Mouse (Mus musculus) MEL (cell line): Measurements from ENCODE around the gene Pfn1. TPM values are rescaled to one million over a fixed set of nuclear protein-coding genes. Genes with fewer than 3 reads are reported as not detected.

ENCODE experiments used
- DNase-seq: peaks from one replicate; pipeline ENCODE4 v3.0.0; 2011; ENCODE audit warnings: low read depth, low spot score
- H3K27ac ChIP-seq: 2 replicates; pipeline ENCODE4 v1.5.1; 2012; ENCODE audit warnings: low read depth, mild to moderate bottlenecking, control low read depth, low read length, moderate library complexity; ENCODE audit not compliant: control insufficient read depth
- H3K27me3 ChIP-seq, 2 experiments: fragments of 150-350 bp in 1 of 2; sonication (generic) in 1 of 2; 2 replicates each; pipeline ENCODE4 v1.6.1; 2012; ENCODE audit warnings: low read length in 2 of 2, mild to moderate bottlenecking in 2 of 2, improper control_type of control experiment in 1 of 2, moderate library complexity in 1 of 2; ENCODE audit not compliant: insufficient read depth in 2 of 2, control insufficient read depth in 1 of 2
- H3K36me3 ChIP-seq, 2 experiments: 2 replicates each; pipeline ENCODE4 v1.6.1; 2012 to 2014; ENCODE audit warnings: low read length in 2 of 2, improper control_type of control experiment in 1 of 2, inconsistent platforms in 1 of 2, mild to moderate bottlenecking in 1 of 2; ENCODE audit not compliant: insufficient read depth in 2 of 2, control insufficient read depth in 1 of 2
- H3K4me1 ChIP-seq, 2 experiments: fragments of 150-350 bp in 1 of 2; sonication (generic) in 1 of 2; 2 replicates each; pipeline ENCODE4 v1.6.1; 2012; ENCODE audit warnings: low read length in 2 of 2, improper control_type of control experiment in 1 of 2, mild to moderate bottlenecking in 1 of 2; ENCODE audit not compliant: insufficient read depth in 2 of 2, control insufficient read depth in 1 of 2
- H3K4me3 ChIP-seq, 2 experiments: fragments of 150-350 bp in 1 of 2; sonication (generic) in 1 of 2; 2 replicates each; pipeline ENCODE4 v1.5.1; 2012; ENCODE audit warnings: low read depth in 2 of 2, low read length in 2 of 2, mild to moderate bottlenecking in 2 of 2, moderate library complexity in 2 of 2, control low read depth in 1 of 2, improper control_type of control experiment in 1 of 2; ENCODE audit not compliant: control insufficient read depth in 1 of 2, insufficient read depth in 1 of 2
- H3K79me2 ChIP-seq: 2 replicates; pipeline ENCODE4 v1.6.1; 2012; ENCODE audit warnings: mild to moderate bottlenecking, low read length, moderate library complexity; ENCODE audit not compliant: control insufficient read depth, poor library complexity, insufficient read depth
- H3K9ac ChIP-seq: 2 replicates; pipeline ENCODE4 v1.6.1; 2012; ENCODE audit warnings: low read depth, mild to moderate bottlenecking, control low read depth, low read length, moderate library complexity; ENCODE audit not compliant: control insufficient read depth, poor library complexity, severe bottlenecking
- H3K9me3 ChIP-seq: fragments of 150-350 bp; sonication (generic); replicated peaks from 2 replicates; pipeline ENCODE4 v1.6.1; 2012; ENCODE audit warnings: mild to moderate bottlenecking, low read length, improper control_type of control experiment, moderate library complexity; ENCODE audit not compliant: insufficient read depth
- BHLHE40 ChIP-seq: IDR thresholded peaks from 2 replicates; pipeline ENCODE4 v1.6.1; 2012; ENCODE audit warnings: low read depth, mild to moderate bottlenecking, inconsistent platforms, low read length, improper control_type of control experiment, borderline replicate concordance
- CHD1 ChIP-seq: IDR thresholded peaks from 2 replicates; pipeline ENCODE4 v1.6.1; 2012; ENCODE audit warnings: low read depth, mild to moderate bottlenecking, inconsistent platforms, low read length, improper control_type of control experiment
- CHD2 ChIP-seq: IDR thresholded peaks from 2 replicates; pipeline ENCODE4 v1.6.1; 2011; ENCODE audit warnings: low read length, improper control_type of control experiment
- CTCF ChIP-seq, 3 experiments: IDR thresholded peaks in 2 of 3; conservative IDR thresholded peaks in 1 of 3; 2 replicates each; pipeline ENCODE4 v1.5.1; 2011 to 2012; ENCODE audit warnings: low read length in 3 of 3, low read depth in 2 of 3, mild to moderate bottlenecking in 2 of 3, improper control_type of control experiment in 1 of 3, inconsistent platforms in 1 of 3, mixed read lengths in 1 of 3, moderate library complexity in 1 of 3; ENCODE audit not compliant: control insufficient read depth in 1 of 3, insufficient read depth in 1 of 3, poor library complexity in 1 of 3, severe bottlenecking in 1 of 3
- ELF1 ChIP-seq: IDR thresholded peaks from 2 replicates; pipeline ENCODE4 v1.6.1; 2014; ENCODE audit warnings: low read depth, mild to moderate bottlenecking, inconsistent platforms, low read length, improper control_type of control experiment, moderate library complexity
- EP300 ChIP-seq, 2 experiments: IDR thresholded peaks; 2 replicates each; pipeline ENCODE4 v1.6.1; 2011; ENCODE audit warnings: improper control_type of control experiment in 2 of 2, low read length in 2 of 2, low read depth in 1 of 2, mild to moderate bottlenecking in 1 of 2
- ETS1 ChIP-seq: IDR thresholded peaks from 2 replicates; pipeline ENCODE4 v1.6.1; 2012; ENCODE audit warnings: low read depth, mild to moderate bottlenecking, inconsistent platforms, low read length, improper control_type of control experiment, moderate library complexity
- GABPA ChIP-seq: IDR thresholded peaks from 2 replicates; pipeline ENCODE4 v1.6.1; 2012; ENCODE audit warnings: low read depth, mild to moderate bottlenecking, inconsistent platforms, low read length, improper control_type of control experiment, moderate library complexity
- MAFK ChIP-seq: IDR thresholded peaks from 2 replicates; pipeline ENCODE4 v1.6.1; 2011; ENCODE audit warnings: low read depth, mild to moderate bottlenecking, low read length, improper control_type of control experiment, borderline replicate concordance
- MAZ ChIP-seq: IDR thresholded peaks from 2 replicates; pipeline ENCODE4 v1.6.1; 2012; ENCODE audit warnings: low read depth, mild to moderate bottlenecking, inconsistent platforms, low read length, improper control_type of control experiment
- MXI1 ChIP-seq: IDR thresholded peaks from 2 replicates; pipeline ENCODE4 v1.6.1; 2011; ENCODE audit warnings: mild to moderate bottlenecking, low read depth, low read length, improper control_type of control experiment
- MYB ChIP-seq: IDR thresholded peaks from 2 replicates; pipeline ENCODE4 v1.6.1; 2011; ENCODE audit warnings: mild to moderate bottlenecking, low read depth, low read length, improper control_type of control experiment
- NRF1 ChIP-seq: IDR thresholded peaks from 2 replicates; pipeline ENCODE4 v1.6.1; 2014; ENCODE audit warnings: low read depth, mild to moderate bottlenecking, inconsistent platforms, low read length, improper control_type of control experiment, moderate library complexity; ENCODE audit not compliant: poor library complexity, insufficient read depth, severe bottlenecking
- POLR2AphosphoS5 ChIP-seq: IDR thresholded peaks from 2 replicates; pipeline ENCODE4 v1.6.1; 2012; ENCODE audit warnings: low read depth, borderline replicate concordance, mild to moderate bottlenecking, inconsistent platforms, low read length, moderate library complexity, mixed read lengths
- RAD21 ChIP-seq: IDR thresholded peaks from 2 replicates; pipeline ENCODE4 v1.6.1; 2011; ENCODE audit warnings: mild to moderate bottlenecking, low read depth, low read length, improper control_type of control experiment
- RCOR1 ChIP-seq: IDR thresholded peaks from 2 replicates; pipeline ENCODE4 v1.6.1; 2012; ENCODE audit warnings: low read depth, mild to moderate bottlenecking, inconsistent platforms, low read length, improper control_type of control experiment
- SIN3A ChIP-seq: IDR thresholded peaks from 2 replicates; pipeline ENCODE4 v1.6.1; 2012; ENCODE audit warnings: low read length, improper control_type of control experiment, inconsistent platforms
- SMC3 ChIP-seq: IDR thresholded peaks from 2 replicates; pipeline ENCODE4 v1.6.1; 2011; ENCODE audit warnings: low read depth, low read length, improper control_type of control experiment
- TBP ChIP-seq: IDR thresholded peaks from 2 replicates; pipeline ENCODE4 v1.8.0; 2011; ENCODE audit warnings: low read depth, low read length, improper control_type of control experiment
- TCF12 ChIP-seq: IDR thresholded peaks from 2 replicates; pipeline ENCODE4 v1.6.1; 2014; ENCODE audit warnings: low read depth, mild to moderate bottlenecking, inconsistent platforms, low read length, improper control_type of control experiment, moderate library complexity
- USF1 ChIP-seq: IDR thresholded peaks from 2 replicates; pipeline ENCODE4 v1.6.1; 2014; ENCODE audit warnings: low read depth, mild to moderate bottlenecking, inconsistent platforms, low read length, improper control_type of control experiment, moderate library complexity
- USF2 ChIP-seq, 2 experiments: IDR thresholded peaks; 2 replicates each; pipeline ENCODE4 v1.6.1; 2011 to 2012; ENCODE audit warnings: improper control_type of control experiment in 2 of 2, low read length in 2 of 2, borderline replicate concordance in 1 of 2, inconsistent platforms in 1 of 2, low read depth in 1 of 2, mild to moderate bottlenecking in 1 of 2; ENCODE audit not compliant: insufficient read depth in 1 of 2
- ZC3H11A ChIP-seq: IDR thresholded peaks from 2 replicates; pipeline ENCODE4 v1.6.1; 2012; ENCODE audit warnings: low read depth, mild to moderate bottlenecking, inconsistent platforms, low read length, improper control_type of control experiment
- ZKSCAN1 ChIP-seq: IDR thresholded peaks from 2 replicates; pipeline ENCODE4 v1.6.1; 2012; ENCODE audit warnings: low read depth, mild to moderate bottlenecking, inconsistent platforms, low read length, improper control_type of control experiment, moderate library complexity
- polyA plus RNA-seq, 2 experiments: library from polyadenylated mRNA; stranded (reverse) in 1 of 2; unstranded in 1 of 2; fragments of >175 nt in 1 of 2; fragments of >200 nt in 1 of 2; gene quantifications; 2 replicates each; pipeline versions ENCODE4 v1.2.1 to v1.2.4; 2012; ENCODE audit warnings: low replicate concordance in 2 of 2, low read depth in 1 of 2; ENCODE audit not compliant: insufficient read length in 2 of 2, insufficient read depth in 1 of 2, missing spikeins in 1 of 2
- total RNA-seq: library from RNA; depleted of rRNA; stranded (reverse); fragments of 300-350 nt; gene quantifications from 2 replicates; pipeline ENCODE4 v1.2.3, GENCODE M21; 2012

Gene Pfn1
- total and polyA plus RNA-seq, 3 experiments, result 1,332 to 5,980 (median 2,392) TPM

DNA sequence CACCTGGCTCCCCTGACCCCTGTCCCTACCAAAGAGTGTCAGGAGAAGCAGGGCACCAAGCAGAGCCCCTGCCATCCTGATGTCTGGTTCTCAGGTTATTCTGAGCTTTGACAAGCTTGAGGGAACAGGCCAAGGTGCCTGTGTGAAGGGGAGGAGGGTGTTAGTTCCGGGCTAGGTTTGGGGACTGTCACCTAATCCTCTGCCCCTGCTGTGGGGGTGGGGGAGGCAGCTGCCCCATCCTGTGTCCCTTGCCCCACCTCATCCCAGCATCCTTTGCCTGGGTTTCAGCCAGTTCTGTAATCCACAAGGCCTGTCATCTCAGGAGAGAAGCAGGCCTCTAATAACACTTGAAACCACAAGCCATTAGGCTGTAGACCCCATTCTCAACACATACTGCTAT is 35.3 kb downstream of the Pfn1 start, which contains the start of gene Chrne:
Chrne (minus strand) TSS at position 116 of the 400 bp plus-strand sequence.
- Histone ChIP-seq H3K27ac (no peak within 1 kb of the TSS), H3K4me1 (peaks cover 8 to 12% of the 10 kb centered on the region in 2 experiments), H3K9ac (no peak within 1 kb of the TSS), H3K36me3 (peaks cover 0 to 12% of the 10 kb centered on the region in 2 experiments; a peak in 2 of 4 replicates), H3K4me3 (no peak within 1 kb of the TSS), H3K9me3 (no peaks in the 10 kb centered on the region), H3K27me3 (no peaks in the 10 kb centered on the region), H3K79me2 (no peaks in the 10 kb centered on the region)
- TF ChIP-seq ETS1, result no peak
- no peak for TF ChIP-seq MXI1
- TF ChIP-seq POLR2AphosphoS5, result no peak
- TF ChIP-seq MAFK, result no peak
- no peak for TF ChIP-seq SMC3
- TF ChIP-seq MYB, result no peak
- no peak for TF ChIP-seq ZKSCAN1
- no peak for TF ChIP-seq MAZ
- TF ChIP-seq CHD1, result no peak
- no peak for TF ChIP-seq ZC3H11A
- no peak for TF ChIP-seq ELF1
- TF ChIP-seq USF2 (IDR thresholded peaks at IDR 0.05; ENCODE audit: borderline replicate concordance in 1 of 2, insufficient read depth in 1 of 2, low read depth in 1 of 2, low read length in 2 of 2), result no peak
- TF ChIP-seq NRF1, result no peak
- TF ChIP-seq BHLHE40, result no peak
- TF ChIP-seq GABPA, result no peak
- no peak for TF ChIP-seq RAD21
- no peak for TF ChIP-seq TBP
- no peak for DNase-seq

DNA sequence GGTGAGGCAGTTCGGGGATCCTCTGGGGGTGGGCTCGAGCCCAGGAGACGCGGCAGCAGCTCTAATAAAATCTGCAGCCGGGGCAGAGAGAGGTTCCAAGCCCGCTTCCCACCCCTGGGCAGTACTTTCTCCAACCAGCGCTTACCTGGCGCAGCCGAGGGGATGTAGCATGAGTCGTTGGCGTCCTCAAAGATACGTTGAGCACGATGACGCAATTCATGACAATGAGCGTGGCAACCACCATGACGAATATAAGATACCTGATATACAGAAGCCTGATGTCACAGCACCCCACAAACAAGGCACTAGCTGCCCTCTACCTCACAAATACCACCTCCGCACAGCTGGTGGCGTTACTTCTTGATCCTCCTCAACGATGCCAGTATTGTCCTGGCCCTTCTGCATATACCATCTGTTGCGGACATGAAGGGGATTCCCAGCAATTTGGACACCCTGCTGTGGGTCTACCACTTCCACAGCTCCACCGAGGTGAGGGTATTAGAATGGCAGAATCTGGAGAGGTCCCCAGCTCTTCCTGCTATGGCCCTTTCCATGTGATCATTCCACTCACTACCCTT is 38.8 kb downstream of the Pfn1 start, which contains the start of gene 4930544D05Rik:
4930544D05Rik (plus strand) TSS at position 333 of the 578 bp plus-strand sequence.
- H3K9ac ChIP-seq, result no peak within 1 kb of the TSS
- peaks cover 0 to 5% of the 10 kb centered on the region in 2 experiments; a peak in 2 of 4 replicates for H3K36me3 ChIP-seq
- H3K4me1 ChIP-seq, result peaks cover 0 to 3% of the 10 kb centered on the region in 2 experiments; a peak in 1 of 4 replicates
- DNase-seq, result no peak
- no peaks in the 10 kb centered on the region for H3K27me3 ChIP-seq
- no peak within 1 kb of the TSS for H3K4me3 ChIP-seq
- H3K27ac ChIP-seq, result no peak within 1 kb of the TSS
- H3K9me3 ChIP-seq, result no peaks in the 10 kb centered on the region
- no peak for TF ChIP-seq TCF12
- TF ChIP-seq EP300 (IDR thresholded peaks at IDR 0.05; ENCODE audit: low read depth in 1 of 2, low read length in 2 of 2), result no peak
- no peak for TF ChIP-seq CTCF (IDR thresholded peaks at IDR 0.05 in 2 of 3, conservative IDR thresholded peaks at IDR 0.05 in 1 of 3; ENCODE audit: control insufficient read depth in 1 of 3, insufficient read depth in 1 of 3, low read depth in 2 of 3, low read length in 3 of 3, poor library complexity in 1 of 3, severe bottlenecking in 1 of 3)
- no peak for TF ChIP-seq RAD21
- TF ChIP-seq CHD2, result no peak
- no peak for TF ChIP-seq BHLHE40
- no peak for TF ChIP-seq RCOR1
- no peak for TF ChIP-seq MAFK
- TF ChIP-seq MXI1, result no peak
- no peak for TF ChIP-seq USF1
- TF ChIP-seq GABPA, result no peak
- no peak for TF ChIP-seq MAZ
- TF ChIP-seq SIN3A, result no peak
- no peak for TF ChIP-seq TBP
- TF ChIP-seq ELF1, result no peak
- TF ChIP-seq, all 39 proteins: peak for 0
- no peaks in the 10 kb centered on the region for H3K79me2 ChIP-seq
